Mouse (Mus musculus) myocyte (in vitro differentiated cells): ENCODE data around the gene Plcxd2. TPM values are rescaled to one million over a fixed set of nuclear protein-coding genes. Genes with fewer than 3 reads are reported as not detected.

Experiments used
- H3K27me3 ChIP-seq: one replicate; pipeline ENCODE4 v1.6.1; 2011; ENCODE audit not compliant: control insufficient read depth, insufficient read depth, insufficient read length
- H3K36me3 ChIP-seq: one replicate; pipeline ENCODE4 v1.6.1; 2011; ENCODE audit not compliant: control insufficient read depth, insufficient read depth
- H3K4me2 ChIP-seq: one replicate; pipeline ENCODE4 v1.6.1; 2011; ENCODE audit warnings: low read depth, control low read depth
- H3K4me3 ChIP-seq: one replicate; pipeline ENCODE4 v1.5.1; 2011; ENCODE audit warnings: mild to moderate bottlenecking, control low read depth, moderate library complexity
- H3K79me2 ChIP-seq: one replicate; pipeline ENCODE4 v1.6.1; 2011; ENCODE audit not compliant: control insufficient read depth, insufficient read depth
- H3ac ChIP-seq: one replicate; pipeline ENCODE4 v1.6.1; 2011; ENCODE audit not compliant: control insufficient read depth, insufficient read length
- CEBPB ChIP-seq: IDR thresholded peaks from 2 replicates; pipeline ENCODE4 v1.6.1; 2011; ENCODE audit warnings: mild to moderate bottlenecking, moderate library complexity; ENCODE audit not compliant: poor library complexity, insufficient read depth, severe bottlenecking
- E2F4 ChIP-seq: IDR thresholded peaks from one replicate; pipeline ENCODE4 v1.6.1; 2011; ENCODE audit warnings: mild to moderate bottlenecking, control low read depth, moderate library complexity; ENCODE audit not compliant: insufficient read depth
- MAX ChIP-seq: IDR thresholded peaks from one replicate; pipeline ENCODE4 v1.6.1; 2011; ENCODE audit warnings: low read depth, mild to moderate bottlenecking, control low read depth
- MYOD1 ChIP-seq, 3 experiments: IDR thresholded peaks; one replicate each; pipeline ENCODE4 v1.6.1; 2011; ENCODE audit warnings: control low read depth in 2 of 3, low read depth in 2 of 3, mild to moderate bottlenecking in 2 of 3, moderate library complexity in 1 of 3; ENCODE audit not compliant: insufficient read length in 2 of 3, control insufficient read depth in 1 of 3
- MYOG ChIP-seq, 3 experiments: IDR thresholded peaks; one replicate each; pipeline ENCODE4 v1.6.1; 2011; ENCODE audit warnings: control low read depth in 2 of 3, low read depth in 2 of 3, mild to moderate bottlenecking in 2 of 3; ENCODE audit not compliant: insufficient read length in 2 of 3, control insufficient read depth in 1 of 3, insufficient read depth in 1 of 3
- POLR2A ChIP-seq: IDR thresholded peaks from one replicate; pipeline ENCODE4 v1.6.1; 2011; ENCODE audit warnings: low read depth, mild to moderate bottlenecking, control low read depth, moderate library complexity; ENCODE audit not compliant: insufficient read length
- POLR2AphosphoS2 ChIP-seq: IDR thresholded peaks from one replicate; pipeline ENCODE4 v1.6.1; 2011; ENCODE audit warnings: low read depth, control low read depth; ENCODE audit not compliant: insufficient read length
- REST ChIP-seq: IDR thresholded peaks from one replicate; pipeline ENCODE4 v1.6.1; 2011; ENCODE audit warnings: mild to moderate bottlenecking, control low read depth, moderate library complexity; ENCODE audit not compliant: insufficient read depth, insufficient read length
- SRF ChIP-seq: IDR thresholded peaks from one replicate; pipeline ENCODE4 v1.6.1; 2011; ENCODE audit warnings: low read depth; ENCODE audit not compliant: control insufficient read depth, insufficient read length
- TCF12 ChIP-seq: IDR thresholded peaks from one replicate; pipeline ENCODE4 v1.6.1; 2011; ENCODE audit warnings: mild to moderate bottlenecking, control low read depth; ENCODE audit not compliant: poor library complexity, insufficient read depth, severe bottlenecking
- TCF3 ChIP-seq: IDR thresholded peaks from one replicate; pipeline ENCODE4 v1.6.1; 2011; ENCODE audit warnings: low read depth, control low read depth; ENCODE audit not compliant: insufficient read length
- USF1 ChIP-seq: IDR thresholded peaks from one replicate; pipeline ENCODE4 v1.6.1; 2011; ENCODE audit warnings: low read depth, mild to moderate bottlenecking, control low read depth, moderate library complexity
- polyA plus RNA-seq: library from polyadenylated mRNA; unstranded; fragments of >200 nt; fragmentation: generic; extraction: Trizol; gene quantifications from one replicate; pipeline ENCODE4 v1.2.1, GENCODE M21; 2012; ENCODE audit warnings: missing spikeins

The Plcxd2 gene
- polyA plus RNA-seq, 1 experiment = 0.90 TPM

GRCm38 (mm10) chr16:45926875-45927274, 83.1 kb downstream of the Plcxd2 start:
- Histone ChIP-seq H3ac (no peak overlapping the region), H3K4me2 (no peak overlapping the region), H3K27me3 (no peaks in the 10 kb centered on the region), H3K36me3 (no peaks in the 10 kb centered on the region), H3K4me3 (no peak overlapping the region), H3K79me2 (no peaks in the 10 kb centered on the region)
- TF ChIP-seq CEBPB (peak; percentile 58), TCF3 (no peak)

- H3K4me3 ChIP-seq = no peak overlapping the region
- H3K79me2 ChIP-seq = no peaks in the 10 kb centered on the region
- H3K27me3 ChIP-seq = no peaks in the 10 kb centered on the region
- no peak overlapping the region for H3ac ChIP-seq
- no peak for TF ChIP-seq TCF12
- no peak for TF ChIP-seq MYOD1 (IDR thresholded peaks at IDR 0.05; ENCODE audit: control insufficient read depth in 1 of 3, insufficient read length in 2 of 3, low read depth in 2 of 3)
- TF ChIP-seq SRF = no peak
- TF ChIP-seq POLR2AphosphoS2 = no peak
- no peak for TF ChIP-seq TCF3
- TF ChIP-seq MAX = no peak
- no peak for TF ChIP-seq USF1
- no peak for TF ChIP-seq MYOG (IDR thresholded peaks at IDR 0.05; ENCODE audit: control insufficient read depth in 1 of 3, insufficient read depth in 1 of 3, insufficient read length in 2 of 3, low read depth in 2 of 3)
- no peak for TF ChIP-seq POLR2A
- TF ChIP-seq REST = no peak
- TF ChIP-seq E2F4 = no peak
- no peak for TF ChIP-seq CEBPB
- no peak overlapping the region for H3K4me2 ChIP-seq
- H3K36me3 ChIP-seq = no peaks in the 10 kb centered on the region
Measured at GRCm38 (mm10) chr16:45923731-45924424, 86.1 kb downstream of the Plcxd2 start.

DNA sequence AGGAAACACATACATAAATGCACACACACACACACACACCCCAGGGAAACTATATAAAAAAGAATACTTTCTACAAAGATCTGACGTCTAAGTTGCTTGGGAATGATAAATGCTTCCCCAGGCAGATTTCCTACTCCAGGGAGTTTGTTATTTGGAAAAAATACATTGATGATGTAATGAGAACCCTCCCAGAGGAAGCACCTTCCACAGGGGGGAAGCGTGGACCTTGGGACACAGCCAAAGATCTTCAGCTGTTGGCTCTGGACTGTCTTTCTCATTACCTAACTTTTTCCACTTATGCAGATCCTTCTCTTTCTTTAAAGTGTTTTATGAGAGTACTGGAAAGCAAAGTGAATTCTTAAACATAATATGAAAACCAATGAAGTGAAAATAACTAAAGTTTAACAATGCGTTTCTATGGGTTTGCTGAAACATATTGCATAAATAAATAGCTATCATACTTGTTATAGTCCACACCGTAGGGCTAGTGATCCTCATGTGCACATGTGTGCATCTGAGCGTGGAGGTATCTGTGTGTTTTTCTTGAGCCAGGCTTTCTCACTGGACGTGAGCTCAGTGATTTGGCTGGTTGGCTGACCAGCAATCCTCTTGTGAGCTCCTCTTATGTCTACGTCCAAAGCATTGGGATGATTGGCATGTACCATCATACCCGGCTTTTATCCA, 87.3 kb downstream of the Plcxd2 start:
- no peak overlapping the region for H3ac ChIP-seq
- no peaks in the 10 kb centered on the region for H3K27me3 ChIP-seq
- TF ChIP-seq MYOD1 (IDR thresholded peaks at IDR 0.05; ENCODE audit: control insufficient read depth in 1 of 3, insufficient read length in 2 of 3, low read depth in 2 of 3) (peak in 1 of 3 experiments; percentile 19), REST (no peak)
- no peaks in the 10 kb centered on the region for H3K79me2 ChIP-seq
- H3K4me2 ChIP-seq = no peak overlapping the region
- H3K36me3 ChIP-seq = no peaks in the 10 kb centered on the region
- H3K4me3 ChIP-seq = no peak overlapping the region

- Histone ChIP-seq H3K4me3 (no peak overlapping the region), H3K36me3 (no peaks in the 10 kb centered on the region), H3K4me2 (no peak overlapping the region), H3ac (no peak overlapping the region), H3K27me3 (no peaks in the 10 kb centered on the region), H3K79me2 (no peaks in the 10 kb centered on the region)
- TF ChIP-seq MAX (no peak), SRF (no peak), MYOG (IDR thresholded peaks at IDR 0.05; ENCODE audit: control insufficient read depth in 1 of 3, insufficient read depth in 1 of 3, insufficient read length in 2 of 3, low read depth in 2 of 3) (no peak), POLR2A (no peak), TCF3 (no peak), MYOD1 (IDR thresholded peaks at IDR 0.05; ENCODE audit: control insufficient read depth in 1 of 3, insufficient read length in 2 of 3, low read depth in 2 of 3) (no peak)
Measured at GRCm38 (mm10) chr16:45919572-45919971, 90.4 kb downstream of the Plcxd2 start.

Other genes starting within 250 kb of the Plcxd2 start
- gene Phldb2, start 56.6 kb downstream of the Plcxd2 start, polyA plus RNA-seq = 25.7 TPM
- not detected for gene Cd96, start 110.0 kb upstream of the Plcxd2 start, polyA plus RNA-seq
- gene Gm4737, start 144.9 kb upstream of the Plcxd2 start, polyA plus RNA-seq = 122 TPM